Mouse (Mus musculus) heart, embryonic 12.5 days (tissue): ENCODE measurements around the gene Col15a1. TPM values are rescaled to one million over a fixed set of nuclear protein-coding genes. Genes with fewer than 3 reads are reported as not detected.

Experiments
- ATAC-seq: fragments of 200-750 bp; cut with Nextera tagmentation; 2 replicates; pipeline ENCODE4 v1.8.0; 2017; ENCODE audit warnings: moderate TSS enrichment, moderate library complexity; ENCODE audit not compliant: insufficient number of reproducible peaks, low FRiP score
- H3K27ac ChIP-seq: fragments of 300-500 bp; sonication (generic); 2 replicates; pipeline ENCODE4 v1.5.1; 2016; ENCODE audit warnings: mild to moderate bottlenecking, moderate library complexity; ENCODE audit not compliant: poor library complexity, severe bottlenecking
- H3K27me3 ChIP-seq: fragments of 300-500 bp; sonication (generic); replicated peaks from 2 replicates; pipeline ENCODE4 v1.6.1; 2016; ENCODE audit warnings: mild to moderate bottlenecking, moderate library complexity
- H3K36me3 ChIP-seq: fragments of 300-500 bp; sonication (generic); 2 replicates; pipeline ENCODE4 v1.6.1; 2016; ENCODE audit warnings: mild to moderate bottlenecking, moderate library complexity
- H3K4me1 ChIP-seq: fragments of 300-500 bp; sonication (generic); replicated peaks from 2 replicates; pipeline ENCODE4 v1.6.1; 2016; ENCODE audit warnings: mild to moderate bottlenecking
- H3K4me2 ChIP-seq: fragments of 300-500 bp; sonication (generic); 2 replicates; pipeline ENCODE4 v1.6.1; 2016; ENCODE audit warnings: mild to moderate bottlenecking, moderate library complexity
- H3K4me3 ChIP-seq: fragments of 300-500 bp; sonication (generic); 2 replicates; pipeline ENCODE4 v1.5.1; 2016; ENCODE audit warnings: mild to moderate bottlenecking
- H3K9ac ChIP-seq: fragments of 300-500 bp; sonication (generic); 2 replicates; pipeline ENCODE4 v1.6.1; 2016; ENCODE audit warnings: mild to moderate bottlenecking, moderate library complexity
- H3K9me3 ChIP-seq: fragments of 300-500 bp; sonication (generic); replicated peaks from 2 replicates; pipeline ENCODE4 v1.6.1; 2016; ENCODE audit warnings: mild to moderate bottlenecking, moderate library complexity
- WGBS: fragments of 180-500 bp; shearing (Covaris S2); methylation state at CpG from one replicate; pipeline ENCODE4 v1.1.7; 2016; 5-methylcytosine and 5-hydroxymethylcytosine counted together
- polyA plus RNA-seq: library from polyadenylated mRNA; unstranded; fragments of >200 nt; fragmentation: Nextera tagmentation; extraction: Ambion mirVana; gene quantifications from 2 replicates; pipeline ENCODE4 v1.2.1, GENCODE M21; 2016

Gene Col15a1
- polyA plus RNA-seq, 1 experiment from 2014 or later: 2.2 TPM

DNA sequence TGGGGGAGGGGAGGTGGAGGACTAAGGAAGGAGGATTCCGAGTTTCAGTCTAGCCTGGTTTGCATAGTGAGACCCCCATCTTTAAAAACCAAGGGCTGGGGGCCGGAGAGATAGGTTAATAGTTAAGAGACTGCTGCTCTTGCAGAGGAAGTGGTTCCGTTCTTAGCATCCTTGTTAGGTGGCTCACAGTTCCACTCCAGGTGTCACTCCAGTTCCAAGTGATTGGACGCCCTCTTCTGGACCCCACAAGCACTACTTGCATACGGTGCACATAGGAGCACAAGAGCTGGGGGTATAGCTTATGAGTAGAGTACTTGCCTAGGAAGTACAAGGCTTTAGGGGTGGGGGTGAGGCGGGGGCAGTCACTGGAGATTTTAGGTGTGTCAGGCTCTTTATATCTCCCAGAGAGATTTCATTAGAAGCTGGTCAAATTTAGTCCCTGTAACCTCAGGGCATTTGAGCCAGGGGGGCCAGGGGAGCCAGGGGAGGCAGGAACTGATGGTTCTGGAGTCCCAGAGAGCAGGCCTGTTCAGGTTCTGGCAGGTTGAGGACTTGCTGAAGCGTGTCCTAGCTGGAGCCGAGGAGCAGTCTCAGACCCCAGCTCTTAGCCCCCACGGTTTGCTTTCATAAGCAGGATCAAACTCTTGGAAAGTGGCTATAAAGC, 143.6 kb downstream of the Col15a1 start:
- H3K4me2 ChIP-seq: peak overlapping the region; percentile 95
- no peaks in the 10 kb centered on the region for H3K27me3 ChIP-seq
- 18% methylated on average over 9 of the region's 9 CpGs for WGBS
- no peak overlapping the region for H3K27ac ChIP-seq
- peak overlapping the region; percentile 83 for H3K9ac ChIP-seq
- H3K9me3 ChIP-seq: no peaks in the 10 kb centered on the region
- H3K36me3 ChIP-seq: no peaks in the 10 kb centered on the region
- H3K4me1 ChIP-seq: peaks cover 12% of the 10 kb centered on the region
- no peak for ATAC-seq
- H3K4me3 ChIP-seq: peak overlapping the region; percentile 100

DNA sequence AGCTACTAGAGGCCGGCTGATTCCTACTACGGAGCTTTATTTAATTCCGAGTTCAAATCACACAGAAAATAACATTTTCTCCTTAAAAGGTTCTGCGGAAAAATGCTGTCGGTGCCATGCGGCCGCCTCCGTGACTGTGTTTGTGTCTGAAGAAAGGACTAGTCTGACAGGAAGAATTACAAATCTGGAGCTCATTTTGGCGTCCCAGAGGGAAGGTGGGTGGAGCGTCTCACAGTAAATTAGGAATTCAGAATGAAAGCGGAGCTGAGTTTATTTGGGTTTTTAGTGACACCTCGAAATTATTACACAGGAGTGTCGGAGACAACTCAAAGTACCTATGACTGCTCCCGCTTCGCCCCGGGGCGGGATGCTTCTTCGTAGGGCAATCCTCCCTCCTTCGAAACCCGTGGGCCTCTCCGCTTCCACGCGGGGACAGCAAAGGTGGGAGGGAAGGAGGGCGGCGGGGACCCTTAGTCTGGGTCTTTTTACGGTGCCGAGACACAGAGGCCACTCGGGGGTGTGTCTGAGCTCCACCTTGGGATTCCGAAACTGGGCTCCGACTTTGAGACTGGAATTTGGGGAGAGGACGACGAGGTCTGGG, 144.2 kb downstream of the Col15a1 start:
- under 1% methylated on average over 32 of the region's 32 CpGs for WGBS
- peak overlapping the region; percentile 100 for H3K4me3 ChIP-seq
- H3K4me1 ChIP-seq: peaks cover 12% of the 10 kb centered on the region
- H3K9me3 ChIP-seq: no peaks in the 10 kb centered on the region
- peak overlapping the region; percentile 83 for H3K9ac ChIP-seq
- 0 out of 2 replicates have a peak overlapping the region, but pooled peaks have one; percentile 26 for H3K27ac ChIP-seq
- H3K4me2 ChIP-seq: peak overlapping the region; percentile 95
- H3K36me3 ChIP-seq: no peaks in the 10 kb centered on the region
- no peaks in the 10 kb centered on the region for H3K27me3 ChIP-seq
- ATAC-seq: no peak

DNA sequence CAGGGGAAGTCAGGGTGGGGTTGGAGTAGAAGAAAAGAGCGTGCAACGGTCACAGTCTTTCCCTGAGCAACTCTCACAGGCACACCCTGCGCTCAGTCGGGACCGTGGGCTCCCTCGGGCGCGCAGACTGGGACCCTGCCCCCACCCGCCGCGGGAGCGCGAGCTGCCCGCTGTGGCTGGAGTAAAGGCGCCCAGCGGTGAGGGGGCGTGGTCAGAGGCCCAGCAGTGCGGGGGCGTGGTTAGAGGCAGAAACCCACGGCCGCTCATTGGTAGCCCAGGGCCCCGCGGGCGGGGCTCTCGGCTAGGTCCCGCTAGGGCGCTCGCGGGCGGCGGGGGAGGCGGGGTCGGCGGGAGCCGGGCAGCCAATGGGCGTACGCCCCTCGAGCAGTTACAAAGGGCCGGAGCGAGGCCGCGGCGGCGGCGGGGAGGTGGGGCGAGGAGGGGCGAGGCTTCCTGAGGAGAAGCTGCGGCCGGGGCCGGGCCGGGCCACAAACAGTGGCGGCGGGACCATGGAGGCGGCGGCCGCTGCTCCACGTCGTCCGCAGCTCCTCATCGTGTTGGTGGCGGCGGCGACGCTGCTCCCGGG, 144.9 kb downstream of the Col15a1 start, which contains the start of gene Tgfbr1:
TSS of gene Tgfbr1 (plus strand) at position 420 of the 586 bp plus-strand sequence.
- peak; percentile 100 for ATAC-seq
- under 1% methylated on average over 48 of the region's 65 CpGs for WGBS

DNA sequence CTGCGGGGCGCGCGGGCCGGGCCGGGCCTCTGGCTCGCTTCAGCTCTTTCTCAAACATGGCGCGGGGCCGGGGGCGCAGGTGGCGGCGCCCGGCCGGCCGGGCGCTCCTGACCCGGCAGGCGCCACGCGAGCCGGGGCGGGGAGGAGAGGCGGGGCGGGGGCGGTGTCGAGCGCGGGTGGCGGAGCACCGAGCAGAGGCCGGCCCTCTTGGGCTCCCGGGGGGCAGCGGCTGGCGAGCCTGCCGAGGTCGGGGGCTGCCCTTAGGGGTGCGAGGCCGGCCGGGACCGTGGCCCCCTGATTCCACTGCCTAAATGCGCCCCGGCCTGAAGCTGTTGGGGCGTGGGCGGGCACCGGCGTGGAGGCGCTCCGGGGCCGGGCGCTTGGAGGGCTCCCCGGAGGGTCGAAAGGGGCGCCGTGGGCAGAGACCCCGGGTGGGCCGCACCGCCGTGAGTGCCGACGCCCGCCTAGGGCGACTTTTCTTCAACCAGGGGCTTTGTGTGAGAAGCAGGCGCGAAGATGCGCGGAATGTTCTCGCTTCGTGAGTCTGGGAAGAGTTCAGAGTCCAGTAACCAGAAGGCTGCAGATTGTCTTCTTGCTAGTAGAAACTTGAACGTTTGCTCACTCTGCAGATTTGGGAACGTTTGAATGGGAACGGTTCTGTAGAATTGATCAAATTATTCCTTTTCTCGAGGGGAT, 145.6 kb downstream of the Col15a1 start:
- H3K4me2 ChIP-seq: peak overlapping the region; percentile 95
- peak overlapping the region; percentile 99 for H3K9ac ChIP-seq
- no peaks in the 10 kb centered on the region for H3K9me3 ChIP-seq
- H3K4me1 ChIP-seq: peaks cover 17% of the 10 kb centered on the region
- H3K4me3 ChIP-seq: peak overlapping the region; percentile 100
- ATAC-seq: peak; percentile 77
- WGBS: under 1% methylated on average over 45 of the region's 73 CpGs
- peak overlapping the region; percentile 96 for H3K27ac ChIP-seq
- H3K27me3 ChIP-seq: no peaks in the 10 kb centered on the region
- no peaks in the 10 kb centered on the region for H3K36me3 ChIP-seq

More for the DNA sequence above, 144.9 kb downstream of the Col15a1 start, which contains the start of gene Tgfbr1:
- H3K9me3 ChIP-seq: no peaks in the 10 kb centered on the region
- peak within 1 kb of the TSS; percentile 95 for H3K4me2 ChIP-seq
- no peaks in the 10 kb centered on the region for H3K36me3 ChIP-seq
- H3K4me1 ChIP-seq: peaks cover 14% of the 10 kb centered on the region
- peak within 1 kb of the TSS; percentile 96 for H3K27ac ChIP-seq
- H3K9ac ChIP-seq: peak within 1 kb of the TSS; percentile 99
- H3K27me3 ChIP-seq: no peaks in the 10 kb centered on the region
- H3K4me3 ChIP-seq: peak within 1 kb of the TSS; percentile 100

DNA sequence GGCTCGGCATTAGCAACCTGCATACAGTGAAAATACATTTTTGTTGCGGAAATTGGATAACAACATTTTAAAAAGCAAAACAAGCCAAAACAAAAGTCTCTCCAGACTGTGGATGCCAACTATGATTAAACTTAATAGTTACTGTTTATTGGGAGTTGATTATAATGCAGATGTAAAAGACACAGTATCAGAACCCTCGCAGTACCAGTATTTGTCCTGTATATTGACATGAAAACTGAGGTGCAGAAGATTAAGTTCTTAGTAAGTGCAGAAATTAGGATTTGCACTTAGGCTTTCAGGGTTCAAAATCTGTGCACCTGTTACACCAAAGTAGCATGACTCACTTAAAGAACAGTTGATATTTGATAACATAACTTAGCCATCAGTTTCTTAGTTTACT, 146.3 kb downstream of the Col15a1 start:
- Histone ChIP-seq H3K9ac (peak overlapping the region; percentile 99), H3K4me1 (peaks cover 20% of the 10 kb centered on the region), H3K27ac (no peak overlapping the region), H3K4me2 (peak overlapping the region; percentile 95), H3K4me3 (peak overlapping the region; percentile 100), H3K27me3 (no peaks in the 10 kb centered on the region), H3K36me3 (no peaks in the 10 kb centered on the region), H3K9me3 (no peaks in the 10 kb centered on the region)
- ATAC-seq: no peak
- 51% methylated on average over 3 of the region's 3 CpGs for WGBS

DNA sequence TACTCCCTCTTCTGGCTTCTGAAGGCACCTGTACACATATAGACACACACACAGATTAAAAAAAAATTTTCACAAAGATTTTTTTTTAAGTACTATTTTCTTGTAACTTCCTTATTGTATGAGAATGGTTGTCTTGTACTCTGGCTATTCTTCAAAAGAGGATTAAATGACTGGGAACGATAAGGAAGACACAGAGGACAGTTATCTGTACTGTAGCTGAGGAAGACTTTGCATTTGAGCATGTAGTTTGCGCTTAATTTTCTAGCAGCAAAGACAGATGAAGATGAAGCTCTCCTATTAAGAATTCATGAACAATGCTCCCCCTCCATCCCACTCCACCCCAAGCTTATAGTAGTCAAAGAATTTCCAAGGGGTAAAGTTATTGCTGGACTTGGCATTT, 154.7 kb downstream of the Col15a1 start:
- Histone ChIP-seq H3K36me3 (no peaks in the 10 kb centered on the region), H3K27ac (no peak overlapping the region), H3K27me3 (no peaks in the 10 kb centered on the region), H3K4me3 (no peak overlapping the region), H3K4me1 (peaks cover 31% of the 10 kb centered on the region), H3K9ac (no peak overlapping the region), H3K4me2 (no peak overlapping the region), H3K9me3 (no peaks in the 10 kb centered on the region; the same call in 1 of the 2 replicates)
- WGBS: 85% methylated on average over 2 of the region's 2 CpGs
- no peak for ATAC-seq

Other genes with a start within 250 kb of the Col15a1 start
- gene Gabbr2, start 216.3 kb upstream of the Col15a1 start, polyA plus RNA-seq: 0.05 and 0.06 TPM in 2 replicates
- gene Anks6, start 150.7 kb upstream of the Col15a1 start, polyA plus RNA-seq: 2.7 and 3.0 TPM in 2 replicates
- gene Galnt12, start 116.3 kb upstream of the Col15a1 start, polyA plus RNA-seq: 1.8 and 2.2 TPM in 2 replicates
- 51.7 and 54.7 TPM in 2 replicates for gene Tgfbr1, start 145.1 kb downstream of the Col15a1 start, polyA plus RNA-seq